Mouse (Mus musculus) T-helper 1 cell (primary cell): Measurements from ENCODE around the gene Fer1l5.

Source experiments
- in situ Hi-C: fragments of 300-600 bp; cut with MboI, MseI; formaldehyde crosslinking; loops from one replicate; pipeline ENCODE4 v1.15.1; 2025; ENCODE audit warnings: high pct_unique_total_duplicates

The Fer1l5 gene

DNA sequence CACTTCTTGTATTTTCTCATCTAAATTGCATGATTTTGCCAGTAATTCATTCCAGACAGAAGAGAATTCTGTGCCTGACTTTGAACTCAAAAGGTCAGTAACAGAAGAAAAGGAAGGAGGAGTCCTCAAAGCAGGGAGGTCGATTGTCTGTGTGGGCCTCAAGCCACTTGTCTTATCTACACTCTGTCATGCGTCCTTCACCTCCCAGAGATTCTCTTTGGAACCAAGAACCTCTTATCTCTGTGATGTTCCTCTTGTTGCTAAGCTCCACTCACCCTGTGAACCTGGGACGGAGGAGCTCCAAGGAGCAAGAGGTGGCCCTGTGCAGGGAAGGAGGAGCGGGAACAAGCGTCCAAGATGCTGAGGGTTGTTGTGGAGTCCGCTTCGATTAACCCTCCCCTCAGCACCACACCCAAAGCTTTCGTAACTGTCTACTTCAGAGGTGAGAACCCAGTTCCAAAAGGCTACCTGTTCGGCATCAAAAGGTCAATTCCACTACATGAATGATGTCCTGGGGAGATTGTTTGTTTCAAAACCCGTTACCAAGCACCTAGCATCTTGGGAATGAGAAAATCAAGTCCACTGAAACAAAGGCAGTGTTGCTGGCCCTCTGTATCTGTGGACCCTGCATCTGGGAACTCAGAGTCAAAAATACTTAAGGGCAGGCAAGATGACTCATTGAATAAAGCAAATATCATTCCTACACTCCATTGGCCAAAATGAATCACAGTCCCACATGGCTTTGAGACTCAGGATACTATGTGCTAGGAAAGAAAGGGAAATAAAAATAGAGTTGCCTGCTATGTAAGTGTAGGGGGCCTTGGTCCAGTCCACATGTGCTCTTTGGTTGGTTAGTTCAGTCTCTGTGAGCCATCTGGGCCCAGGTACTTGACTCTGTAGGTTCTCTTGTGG, at the start of gene Fer1l5:
Gene Fer1l5, plus strand, starts transcription at position 358 of the 912 bp plus-strand sequence.
- in situ Hi-C loops, result no loop called here

DNA sequence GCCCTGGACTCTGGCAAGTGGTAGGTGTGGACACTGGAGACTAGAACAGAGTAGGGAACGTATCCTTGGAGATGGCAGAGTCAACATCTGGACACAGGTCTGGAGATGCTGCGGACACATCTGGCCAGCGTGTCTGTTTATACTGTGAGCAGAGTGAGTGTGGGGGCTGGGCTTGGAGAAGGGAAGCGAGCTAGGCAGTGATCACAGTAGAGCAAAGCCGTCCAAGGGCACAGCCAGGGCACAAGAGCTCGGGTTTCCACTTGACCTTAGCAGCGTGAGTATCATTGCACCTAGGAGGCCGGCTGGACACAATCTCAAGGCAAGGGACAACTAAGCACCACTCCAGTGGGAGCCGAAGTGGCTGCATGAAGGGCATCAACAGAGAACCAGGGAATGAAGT, 49.0 kb upstream of the Fer1l5 start:
- in situ Hi-C loops, result loop anchor here (10.0 kb wide), 1 partner anchor 982 kb away; no protein-coding TSS in a partner anchor

DNA sequence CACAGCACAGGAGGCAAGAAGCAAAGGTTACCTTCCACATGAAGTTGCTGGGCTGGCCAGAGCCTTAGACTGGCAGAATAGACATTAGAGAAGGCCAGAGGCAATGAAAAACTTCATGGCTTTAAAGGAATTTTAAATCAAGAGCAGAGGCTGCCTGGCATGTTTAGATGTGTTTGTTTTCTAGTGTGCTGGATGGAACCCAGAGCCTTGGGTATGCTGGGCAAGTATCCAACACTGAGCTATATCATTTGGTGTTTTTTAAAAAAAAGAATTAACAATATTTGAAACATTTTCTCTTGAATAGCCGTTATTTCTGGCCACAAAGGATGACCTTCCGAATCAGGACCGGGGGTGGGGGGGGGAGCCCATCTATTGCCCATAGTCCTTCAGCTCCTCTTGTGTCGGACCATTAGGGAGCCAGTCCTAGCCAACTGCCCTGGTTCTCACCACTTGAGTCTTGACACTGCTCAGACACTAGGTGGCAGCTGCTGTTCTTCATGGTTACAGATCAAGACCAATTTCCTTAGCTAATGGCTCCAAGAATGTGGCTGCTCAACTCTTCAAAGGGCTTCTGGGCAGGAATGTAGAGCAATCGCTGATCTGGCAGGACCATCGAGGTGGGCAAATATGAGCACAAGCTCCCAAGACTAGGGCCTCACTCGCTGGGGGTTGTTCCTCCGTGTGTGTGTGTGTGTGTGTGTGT, 48.2 kb upstream of the Fer1l5 start:
- in situ Hi-C loops, result loop anchor here (10.0 kb wide), 1 partner anchor 981 kb away; no protein-coding TSS in a partner anchor

DNA sequence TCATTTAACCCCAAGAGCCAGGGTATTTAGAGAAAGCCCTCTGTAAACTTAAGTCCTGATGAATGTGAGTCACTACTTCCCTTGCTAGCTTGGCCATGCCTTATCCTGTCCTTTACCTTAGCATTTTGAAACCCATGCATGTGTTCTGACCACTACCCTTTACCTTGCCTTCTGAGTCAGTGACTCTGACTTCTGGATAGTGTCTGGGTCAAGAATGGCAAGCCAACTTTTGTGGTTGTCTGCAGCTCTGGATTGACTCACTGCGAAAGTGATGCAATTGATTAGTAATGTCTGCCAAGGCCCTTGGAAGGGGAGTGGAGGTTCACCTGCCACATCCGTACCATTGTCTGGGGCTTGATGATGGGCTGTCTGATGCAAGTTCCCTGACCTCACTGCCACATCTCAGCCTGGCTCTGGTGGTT, 46.2 kb upstream of the Fer1l5 start:
- in situ Hi-C loops, result loop anchor here (10.0 kb wide), 1 partner anchor 979 kb away; no protein-coding TSS in a partner anchor

DNA sequence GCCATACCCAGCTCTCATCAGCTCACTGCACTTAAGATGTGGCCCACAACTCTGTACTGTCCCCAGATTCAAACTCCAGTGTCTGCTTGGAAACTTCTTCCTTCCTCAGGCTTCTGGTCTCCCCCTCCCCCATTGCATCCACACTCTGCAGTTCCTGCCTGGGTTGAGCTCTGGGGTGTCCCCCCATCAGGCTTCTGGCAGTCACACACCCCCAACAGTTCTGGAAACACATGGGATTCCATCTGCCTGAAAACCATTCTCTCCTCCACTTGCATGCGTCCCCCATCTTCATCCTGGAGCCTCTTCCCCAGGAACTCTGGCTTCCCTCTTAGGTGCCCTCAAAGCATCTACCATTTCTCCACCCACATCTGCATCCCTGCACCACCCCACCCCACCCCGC, 45.3 kb upstream of the Fer1l5 start:
- in situ Hi-C loops, result loop anchor here (10.0 kb wide), 1 partner anchor 978 kb away; no protein-coding TSS in a partner anchor

DNA sequence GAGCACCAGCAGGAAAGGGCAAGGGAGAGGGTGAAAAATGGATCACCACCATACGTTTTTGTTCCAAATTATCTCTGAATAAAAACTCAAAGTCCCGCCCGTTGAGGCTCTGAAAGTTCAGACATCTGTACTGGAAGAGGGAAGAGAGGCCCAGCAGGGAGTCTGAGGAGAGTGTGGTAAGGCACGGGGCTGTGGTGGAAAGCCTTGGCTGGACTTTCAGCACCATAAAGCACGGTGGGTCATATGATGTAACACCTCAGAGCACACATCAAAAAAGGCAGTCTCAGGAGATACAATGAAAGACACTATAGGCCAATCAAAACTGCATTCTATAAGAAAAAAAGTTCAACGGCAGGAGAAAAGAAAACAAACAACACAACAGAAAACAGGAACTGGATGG, 40.3 kb upstream of the Fer1l5 start:
- in situ Hi-C loops, result no loop called here

DNA sequence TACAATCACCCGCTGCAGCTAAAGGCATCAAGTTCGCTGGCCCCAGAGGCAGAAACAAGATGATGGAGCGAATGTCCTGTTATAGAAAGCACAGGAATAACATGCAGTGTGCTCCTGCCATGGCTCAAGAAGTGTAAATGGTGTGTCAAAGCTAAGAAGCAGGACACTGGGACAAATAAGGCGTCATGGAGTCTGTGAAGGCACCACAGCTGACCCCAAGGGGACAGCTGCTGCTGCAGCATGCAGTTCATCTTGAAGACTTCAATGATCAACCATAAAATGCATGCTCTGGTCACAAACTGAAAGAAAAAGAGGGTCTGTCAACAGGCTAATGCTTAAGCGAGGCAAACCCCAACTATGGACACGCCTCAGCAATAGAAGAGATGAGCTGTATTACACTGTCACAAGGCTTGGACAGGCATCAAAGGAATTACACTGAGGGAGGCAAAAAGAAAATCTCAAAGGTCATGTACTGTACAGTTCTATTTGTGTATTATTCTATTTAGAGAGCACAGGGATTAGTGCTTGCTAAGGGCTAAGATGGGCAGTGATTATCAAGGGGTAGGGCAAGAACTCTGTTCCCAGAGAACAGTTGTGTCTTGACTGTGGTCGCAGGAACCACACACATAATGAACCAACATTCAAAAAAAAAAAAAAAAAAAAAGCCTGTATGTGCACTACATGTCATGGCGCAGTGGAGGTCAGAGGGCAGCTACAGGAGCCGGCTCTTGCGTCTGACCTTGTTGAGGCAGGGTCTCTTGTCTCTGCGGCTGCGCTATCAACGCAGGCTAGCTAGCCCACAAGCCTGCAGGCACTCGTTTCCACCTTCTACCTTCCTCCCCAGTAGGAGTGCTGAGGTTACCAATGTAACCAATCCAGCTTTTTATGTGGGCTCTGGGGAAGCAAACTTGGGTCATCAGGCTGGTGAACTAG, 38.9 kb upstream of the Fer1l5 start:
- in situ Hi-C loops, result no loop called here

DNA sequence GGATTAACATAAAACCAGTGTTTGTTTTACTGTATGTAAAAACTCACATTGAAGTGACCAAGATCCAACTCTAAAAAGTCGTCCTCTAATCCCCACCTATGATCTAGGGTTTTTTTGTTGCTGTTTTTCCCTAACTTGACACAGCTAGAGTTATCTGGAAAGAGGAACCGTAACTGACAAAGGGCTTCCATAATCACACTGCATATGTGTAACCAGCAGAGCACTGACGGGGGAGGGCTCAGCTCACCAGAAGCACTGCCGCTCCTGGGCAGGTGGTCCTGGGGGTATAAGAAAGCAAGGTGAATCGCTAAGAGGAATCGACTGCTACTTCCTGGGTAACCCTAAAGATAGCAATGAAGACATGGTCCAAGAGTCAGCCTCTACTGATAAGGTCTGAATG, 29.5 kb upstream of the Fer1l5 start:
- in situ Hi-C loops, result no loop called here

DNA sequence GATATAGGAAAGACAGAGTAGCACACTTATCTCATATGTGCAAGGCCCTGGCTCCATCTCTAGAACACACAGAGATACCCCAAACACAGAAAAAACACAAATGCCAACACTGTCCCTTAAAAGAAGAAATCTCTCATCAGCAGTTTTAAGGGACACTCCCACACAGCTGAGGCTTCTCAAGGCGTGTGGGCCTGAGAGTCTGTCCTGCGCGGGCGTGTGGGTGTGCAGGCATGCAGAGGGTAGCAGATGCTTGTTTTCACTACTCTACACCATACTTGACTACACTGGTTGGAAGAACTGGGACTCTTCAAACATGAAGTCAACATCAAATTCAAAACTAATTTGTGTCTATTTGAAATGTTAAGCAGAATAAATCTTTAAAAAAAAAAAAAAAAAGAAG, 19.7 kb upstream of the Fer1l5 start:
- in situ Hi-C loops, result no loop called here

DNA sequence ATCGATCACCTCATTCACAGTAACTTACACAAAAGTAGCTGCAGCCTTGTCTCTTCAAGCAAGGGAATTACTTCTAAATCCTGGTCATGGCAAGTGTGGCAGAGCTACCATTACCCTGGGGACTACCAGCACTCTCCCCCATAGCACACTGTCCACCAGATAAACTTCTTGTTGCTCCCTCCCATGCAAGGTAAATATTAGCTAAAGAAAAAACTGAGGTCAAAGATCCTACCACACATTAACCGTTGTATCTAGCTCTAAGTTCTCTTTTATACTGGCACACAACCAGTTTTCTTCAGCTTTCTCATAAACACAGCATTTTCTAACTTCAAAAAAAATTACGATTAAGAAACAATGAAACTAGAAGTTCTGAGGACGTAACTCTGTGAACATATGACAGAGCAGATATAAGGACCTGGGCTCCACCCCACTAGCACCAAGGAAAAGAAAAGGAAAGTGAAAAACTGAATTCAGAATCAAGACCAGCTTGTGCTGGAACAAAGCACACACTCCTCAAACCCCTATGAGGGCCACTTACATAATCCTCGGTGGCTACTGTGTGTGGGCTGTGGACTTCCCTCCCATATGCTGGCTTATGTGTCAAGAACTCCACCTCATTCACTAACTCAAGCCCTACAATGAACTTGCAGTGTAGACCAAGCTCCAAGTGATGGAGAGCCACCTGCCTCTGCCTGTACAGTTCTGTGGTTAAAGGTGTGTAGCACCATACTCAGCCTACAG, 15.0 kb upstream of the Fer1l5 start:
- in situ Hi-C loops, result no loop called here

DNA sequence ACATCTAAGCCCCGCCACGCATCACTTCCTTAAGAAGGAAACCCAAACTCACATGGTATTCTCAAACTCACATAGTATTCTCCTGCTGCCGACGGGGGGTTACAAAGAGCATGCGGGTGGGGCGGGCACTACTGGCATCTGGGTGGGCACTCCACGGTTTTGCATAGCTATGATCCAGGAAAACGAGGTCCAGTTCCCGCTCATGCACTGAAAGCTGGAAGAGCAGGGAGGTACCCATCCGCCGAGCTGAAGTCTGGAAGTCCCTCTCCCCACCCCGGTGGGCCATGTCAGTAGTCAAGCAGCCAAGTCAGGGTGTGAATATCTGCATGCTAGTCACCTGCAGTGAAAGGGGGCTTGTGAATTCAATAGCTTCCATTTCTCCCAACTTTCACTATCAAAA, 4.4 kb upstream of the Fer1l5 start:
- in situ Hi-C loops, result loop anchor here (5.0 kb wide), 1 partner anchor 75 kb away; no protein-coding TSS in a partner anchor

DNA sequence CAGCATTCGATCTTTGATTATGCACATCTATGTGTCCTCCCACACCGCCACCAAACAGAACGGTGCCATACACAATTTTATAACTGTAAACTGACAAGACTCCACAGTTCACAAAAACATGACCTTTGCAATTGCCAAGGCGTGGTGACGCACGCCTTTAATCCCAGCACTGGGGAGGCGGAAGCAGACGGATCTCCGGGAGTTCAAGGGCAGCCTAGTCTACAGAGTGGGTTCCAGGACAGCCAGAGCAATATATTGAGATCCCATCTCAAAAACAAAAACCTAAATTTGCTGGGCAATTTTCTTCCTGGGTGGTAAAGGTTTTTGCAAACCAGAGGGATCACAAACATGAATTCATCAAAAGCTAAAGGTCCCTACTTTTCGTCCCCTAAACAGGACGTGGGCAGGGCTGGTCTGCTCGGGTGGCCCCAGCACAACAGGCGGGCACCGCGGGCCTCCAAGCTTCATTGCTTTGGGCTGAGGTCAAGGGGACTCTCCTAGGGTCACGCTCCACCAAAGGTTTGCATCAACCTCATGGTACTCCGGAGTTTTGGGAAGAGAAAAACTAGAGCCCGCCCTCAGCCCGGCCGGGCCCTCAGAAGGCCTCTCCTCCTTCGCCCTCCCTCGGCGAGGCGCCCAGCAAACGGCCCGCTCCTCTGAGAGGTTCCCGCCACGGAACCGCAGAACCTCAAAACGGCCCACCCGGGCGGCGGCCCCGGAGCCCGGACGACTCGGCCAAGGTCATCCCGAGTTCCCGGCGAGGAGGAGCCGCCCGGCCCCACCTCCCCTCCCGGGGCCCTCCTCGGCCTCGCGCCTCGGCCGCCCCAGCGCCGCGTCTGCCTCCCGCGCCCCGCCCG, 3.8 kb upstream of the Fer1l5 start:
- in situ Hi-C loops, result loop anchor here (5.0 kb wide), 1 partner anchor 74 kb away; no protein-coding TSS in a partner anchor

DNA sequence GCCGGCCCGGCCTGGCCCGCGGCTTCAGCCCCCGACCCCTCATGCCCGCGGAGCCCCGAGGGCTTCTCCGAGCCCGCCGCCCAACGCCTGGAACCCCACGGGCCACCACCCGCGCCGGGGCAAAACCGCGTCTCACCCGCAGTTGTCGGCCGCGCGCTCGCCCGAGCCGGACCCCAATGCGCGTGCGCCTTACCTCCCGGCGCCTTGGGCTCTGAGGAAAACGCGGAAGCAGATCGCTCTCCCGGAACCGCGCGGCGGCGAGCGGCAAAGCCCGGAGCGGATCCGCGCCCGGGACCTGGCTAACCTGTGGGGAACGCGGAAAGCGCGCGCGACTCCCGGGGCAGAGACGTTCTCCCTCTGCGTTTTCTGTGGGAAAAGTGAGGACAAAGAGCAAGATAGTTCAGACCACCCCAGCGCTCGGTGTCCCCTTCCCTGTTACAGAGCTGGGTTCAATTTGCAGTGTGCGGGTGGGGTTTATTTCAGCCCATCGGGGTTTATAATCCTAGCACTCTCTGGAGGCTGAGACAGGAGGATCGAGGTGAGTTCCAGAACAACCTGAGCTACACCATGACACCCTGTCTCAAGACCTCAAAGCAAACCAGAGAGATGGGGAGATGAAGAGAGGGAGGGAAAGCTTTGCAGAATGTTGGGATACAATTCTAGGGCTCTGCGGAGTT, 3.0 kb upstream of the Fer1l5 start, which contains the start of gene Kansl3:
Gene Kansl3, minus strand, starts transcription at position 213 of the 677 bp plus-strand sequence.
- in situ Hi-C loops, result loop anchor here (5.0 kb wide), 1 partner anchor 73 kb away; no protein-coding TSS in a partner anchor

DNA sequence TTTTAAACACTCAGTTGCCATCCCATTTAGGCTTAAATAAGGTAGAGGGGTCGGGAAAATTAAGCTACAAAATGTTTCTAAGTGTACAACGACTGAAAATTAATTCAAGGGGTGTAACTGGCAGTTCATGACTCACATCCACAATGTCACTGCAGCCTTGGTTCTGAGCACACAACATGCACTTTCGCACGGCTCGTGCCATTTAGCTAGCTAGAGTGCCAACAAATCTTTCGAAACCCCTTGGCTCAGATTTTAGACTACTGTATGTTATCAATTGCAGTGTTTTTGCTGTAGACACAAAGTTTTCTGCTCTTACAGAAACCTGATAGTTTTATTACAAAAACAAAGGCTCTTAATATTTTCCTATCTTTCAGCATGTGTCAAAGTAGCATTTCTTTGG, 1.2 kb upstream of the Fer1l5 start:
- in situ Hi-C loops, result no loop called here

DNA sequence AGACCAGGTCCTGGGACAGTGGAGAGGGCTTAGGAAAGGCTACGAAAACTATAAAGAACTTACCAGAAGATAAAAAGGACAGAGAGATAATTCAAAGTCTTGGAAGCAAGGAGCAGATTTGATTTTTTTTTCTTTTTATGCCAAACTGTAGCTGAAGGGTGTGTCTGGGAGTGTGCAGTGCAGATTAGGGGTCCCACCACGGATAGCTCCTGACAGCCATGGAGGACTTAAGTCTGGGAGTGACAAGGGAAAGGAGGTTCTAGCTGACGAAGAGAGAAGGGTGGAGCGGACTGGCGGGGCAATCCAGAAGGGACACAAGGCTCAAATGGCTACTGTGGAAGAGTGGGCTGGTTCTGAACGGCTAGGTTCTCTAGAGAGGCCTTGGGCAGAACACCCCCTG, 6.8 kb downstream of the Fer1l5 start:
- in situ Hi-C loops, result no loop called here

DNA sequence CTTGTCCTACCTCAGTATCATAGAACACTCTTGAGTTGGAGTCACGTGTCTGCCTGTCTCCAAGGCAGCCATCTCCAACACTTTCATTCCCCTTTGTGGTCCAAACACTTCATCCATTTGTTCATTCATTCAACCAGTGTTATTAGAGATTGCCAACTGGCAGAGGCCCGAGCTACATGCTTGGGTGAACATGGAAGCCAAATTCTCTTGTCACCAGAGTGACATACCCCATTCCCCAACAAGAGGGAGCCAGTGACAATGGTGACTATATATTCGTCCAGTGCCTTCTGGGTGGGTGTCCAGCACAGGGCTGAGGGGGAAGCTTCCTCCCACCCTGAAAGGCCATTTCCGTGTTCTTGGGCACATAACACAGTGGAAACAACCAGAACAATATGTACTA, 7.5 kb downstream of the Fer1l5 start:
- in situ Hi-C loops, result no loop called here

DNA sequence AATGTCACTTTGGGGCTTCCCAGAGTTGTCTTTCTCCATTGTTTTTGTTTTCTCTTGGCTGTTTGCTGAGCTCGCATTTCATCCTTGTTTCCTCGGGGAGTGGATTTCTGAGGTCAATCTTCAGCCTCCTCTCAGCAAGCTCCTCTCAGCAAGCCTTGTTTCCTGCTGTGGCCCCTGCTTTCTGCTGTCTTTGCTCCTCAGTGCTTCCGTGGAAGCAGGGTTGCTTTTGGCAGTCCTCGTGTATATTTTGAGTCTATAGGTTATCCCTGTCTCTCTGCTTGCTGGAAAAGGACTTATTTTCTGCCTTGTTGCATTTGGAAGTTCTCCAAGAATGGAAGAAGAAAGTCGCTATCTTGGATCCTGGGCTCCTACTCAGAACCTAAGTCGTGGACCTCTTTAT, 24.9 kb downstream of the Fer1l5 start:
- in situ Hi-C loops, result no loop called here

DNA sequence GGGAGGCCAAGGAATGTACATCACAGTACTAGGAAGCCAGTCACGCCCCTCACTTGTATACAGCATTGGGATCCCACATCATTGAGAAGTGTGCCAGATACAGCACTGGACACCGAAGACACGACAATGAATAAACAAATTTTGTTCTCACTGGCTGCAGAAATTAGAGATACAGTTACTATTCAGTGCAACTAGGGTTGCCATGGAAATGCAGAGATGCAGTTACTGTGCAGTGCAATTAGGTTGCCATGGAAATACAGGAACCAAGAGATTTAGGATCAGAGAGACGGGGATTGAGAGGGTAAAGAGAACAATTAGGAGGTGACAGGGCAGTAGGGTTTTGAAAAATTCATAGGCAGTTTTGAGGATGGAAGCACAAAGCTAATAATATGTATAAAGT, 29.4 kb downstream of the Fer1l5 start:
- in situ Hi-C loops, result no loop called here

DNA sequence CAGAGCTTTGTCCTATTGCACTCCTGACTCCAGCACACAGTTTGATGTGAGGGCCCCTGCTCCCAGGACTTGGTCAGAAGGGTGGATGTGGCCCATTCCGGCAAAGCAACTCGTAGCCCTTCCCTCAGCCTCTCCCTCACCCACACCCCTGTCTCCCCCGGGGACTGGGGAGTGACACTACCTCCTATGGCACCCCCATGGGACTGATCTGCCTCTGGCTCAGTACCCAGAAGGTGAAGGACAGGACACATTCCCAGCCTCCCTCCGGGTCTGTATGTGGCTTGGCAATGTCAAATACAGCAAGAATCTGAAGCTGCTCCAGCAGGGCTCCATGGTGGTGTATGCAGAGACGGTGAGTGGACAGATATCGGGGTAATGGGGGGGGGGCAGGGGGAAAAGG, 32.4 kb downstream of the Fer1l5 start:
- in situ Hi-C loops, result no loop called here
